Mouse (Mus musculus) monocyte, adult 5-6 weeks (primary cell): ENCODE results near the gene Adamts7. TPM values are rescaled to one million over a fixed set of nuclear protein-coding genes. Genes with fewer than 3 reads are reported as not detected.

ENCODE experiments used
- ATAC-seq: fragments of 153-309, 156-312 bp; replicated peaks from 2 replicates; pipeline ENCODE4 v1.8.0; 2017; ENCODE audit warnings: mild to moderate bottlenecking; ENCODE audit not compliant: low TSS enrichment, insufficient number of reproducible peaks, severe bottlenecking, poor library complexity, low FRiP score
- total RNA-seq: library from RNA; stranded (forward); fragments of 200-1000, 200-491, 200-594 nt; gene quantifications from 3 replicates; pipeline ENCODE4 v1.2.3, GENCODE M21; 2017

Adamts7 gene
- total RNA-seq, result not detected in 3 replicates

GRCm38 (mm10) chr9:90162926-90163748 is at the start of gene Adamts7:
Gene Adamts7, plus strand, starts transcription at chr9:90163069.
- ATAC-seq, result no peak; the same call in 1 of the 2 replicates

DNA sequence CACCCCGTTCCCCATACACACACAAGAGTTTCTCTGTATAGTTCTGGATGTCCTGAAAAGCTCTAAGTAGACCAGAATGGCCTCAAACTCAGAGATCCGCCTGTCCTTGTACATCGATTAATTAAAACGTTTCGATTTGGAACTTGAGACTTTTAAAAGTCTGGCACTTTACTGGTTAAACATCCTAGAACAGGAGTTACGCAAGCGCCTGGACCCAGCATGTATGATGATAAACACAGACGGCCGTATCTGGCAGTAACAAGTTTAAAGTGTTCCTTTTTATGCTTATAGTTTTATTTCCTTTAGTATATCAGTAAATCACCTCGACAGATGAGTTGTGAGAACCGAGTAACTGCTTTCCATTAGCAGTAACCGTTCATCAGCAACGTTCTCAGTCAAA is 49.7 kb upstream of the Adamts7 start:
- no peak for ATAC-seq

DNA sequence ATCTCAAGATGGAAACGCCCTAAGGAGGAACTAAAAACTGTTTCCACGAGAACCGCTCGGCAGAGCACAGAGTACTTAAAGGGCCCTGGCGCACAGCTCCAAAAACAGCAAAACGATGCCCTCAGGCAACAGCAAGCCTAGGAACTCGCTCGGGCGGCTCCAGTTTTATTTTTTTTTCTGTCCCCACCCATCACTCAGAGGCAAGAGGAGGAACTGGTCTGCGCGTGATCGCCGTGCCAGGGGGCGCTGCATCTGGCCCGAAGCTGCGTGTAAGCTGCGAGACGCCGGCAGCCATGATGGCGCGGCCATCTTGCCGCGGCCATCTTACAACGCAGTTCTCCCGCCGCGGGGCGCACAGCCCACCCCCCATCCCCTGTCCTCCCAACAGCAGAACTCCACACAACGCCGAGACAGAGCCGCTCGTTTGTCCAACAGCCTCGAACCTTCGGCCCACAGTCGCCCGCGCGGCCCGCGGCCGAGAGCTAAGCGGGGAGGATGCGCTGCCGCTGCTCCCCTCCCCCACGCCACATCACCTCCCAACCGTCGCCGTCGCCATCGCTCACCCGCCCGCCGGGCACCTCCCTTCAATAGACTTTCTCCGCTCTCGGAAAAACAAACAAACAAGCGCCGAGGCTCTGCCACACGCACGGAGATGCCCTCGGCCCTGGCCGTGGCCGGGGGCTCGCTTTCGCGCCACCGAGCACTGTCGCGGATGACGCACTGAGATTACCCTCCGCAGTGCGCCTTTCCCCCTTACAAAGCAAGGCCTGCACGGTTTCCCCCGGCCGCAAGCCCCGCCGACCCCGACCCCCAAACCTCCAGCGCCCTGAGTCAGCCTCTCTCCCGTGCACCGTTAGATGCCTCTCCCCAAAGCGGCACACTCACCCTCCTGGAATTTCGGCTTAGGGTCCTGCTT is 49.0 kb upstream of the Adamts7 start:
- ATAC-seq, result peak; percentile 72

- peak; percentile 89 for ATAC-seq
These were observed 48.1 kb upstream of the Adamts7 start, which contains the start of gene Morf4l1 for GRCm38 (mm10) chr9:90114567-90115307. Gene Morf4l1, minus strand, starts transcription at chr9:90114774.

DNA sequence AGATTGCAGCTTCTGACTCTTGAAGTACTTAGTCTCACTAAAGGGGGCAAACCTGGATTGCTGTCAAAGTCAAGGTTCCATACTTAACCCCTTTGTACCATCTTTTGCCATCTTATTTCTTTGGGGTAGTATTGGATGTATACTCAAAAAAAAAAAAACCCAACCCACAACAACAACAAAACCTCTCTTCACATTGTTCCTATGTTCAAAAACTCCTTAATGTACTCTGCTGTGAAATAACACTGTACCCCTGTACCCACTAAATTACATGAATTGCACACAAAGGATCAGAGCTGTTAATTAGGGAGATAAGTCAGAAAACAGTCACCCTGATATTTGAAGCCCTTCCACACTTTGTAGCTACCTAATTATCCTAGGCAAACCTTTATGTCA is 47.6 kb upstream of the Adamts7 start:
- ATAC-seq, result no peak

DNA sequence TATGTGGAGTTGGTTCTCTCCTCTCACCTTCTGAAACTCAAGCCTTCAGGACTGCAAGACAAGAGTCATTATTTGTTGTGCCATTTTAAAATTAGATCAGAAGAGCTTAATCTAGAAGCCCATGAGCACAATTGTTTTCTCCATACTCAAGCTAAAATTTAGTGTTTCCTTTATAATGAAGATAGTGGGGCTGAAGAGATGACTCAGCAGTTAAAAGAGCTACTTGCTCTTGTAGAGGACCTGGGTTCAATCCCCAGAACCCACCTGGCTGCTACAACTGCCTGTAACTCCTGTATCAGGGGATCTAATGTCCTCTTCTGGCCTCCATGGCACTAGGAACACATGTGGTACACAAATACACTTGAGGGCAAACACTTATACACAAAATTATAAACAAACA is 45.6 kb upstream of the Adamts7 start:
- no peak for ATAC-seq

- no peak for ATAC-seq
These were observed 40.6 kb upstream of the Adamts7 start for GRCm38 (mm10) chr9:90122246-90122740.

DNA sequence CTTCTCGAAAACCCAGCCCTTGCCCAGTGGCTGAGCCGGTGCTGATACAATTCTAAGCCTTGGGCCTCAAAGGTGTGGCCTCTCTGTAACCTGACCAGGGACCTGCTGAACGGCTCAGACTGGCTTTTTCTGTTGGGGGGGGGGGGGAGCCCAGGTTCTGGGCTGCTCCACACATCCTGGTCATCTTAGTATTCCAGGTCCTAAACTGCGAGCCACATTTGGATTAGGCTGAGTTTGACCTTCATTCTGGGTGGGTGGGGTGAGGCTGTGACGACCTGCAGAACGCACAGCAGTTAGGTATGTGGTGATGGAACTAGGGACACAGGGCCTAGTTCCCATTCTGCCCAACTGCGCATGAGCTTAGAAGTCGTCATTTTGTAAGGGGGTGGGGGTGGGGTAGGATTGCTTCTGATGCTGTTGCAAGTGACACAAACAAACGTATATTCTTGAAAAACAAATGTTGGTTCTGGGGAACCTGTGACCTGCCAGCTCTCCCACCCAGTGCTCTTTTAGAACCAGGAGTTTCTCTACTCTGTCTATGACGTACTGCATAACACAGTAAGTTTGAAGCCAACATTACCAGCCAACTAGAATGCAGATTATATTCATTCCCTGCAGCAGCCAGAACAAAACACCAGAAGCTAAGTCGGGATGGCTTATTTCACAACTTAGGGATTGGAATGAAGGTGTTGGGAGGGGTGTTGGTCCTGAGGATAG is 38.6 kb upstream of the Adamts7 start:
- no peak for ATAC-seq

- no peak for ATAC-seq
These were observed 38.0 kb upstream of the Adamts7 start for GRCm38 (mm10) chr9:90124873-90125245.

- ATAC-seq, result no peak
These were observed 37.3 kb upstream of the Adamts7 start for GRCm38 (mm10) chr9:90125416-90126099.

DNA sequence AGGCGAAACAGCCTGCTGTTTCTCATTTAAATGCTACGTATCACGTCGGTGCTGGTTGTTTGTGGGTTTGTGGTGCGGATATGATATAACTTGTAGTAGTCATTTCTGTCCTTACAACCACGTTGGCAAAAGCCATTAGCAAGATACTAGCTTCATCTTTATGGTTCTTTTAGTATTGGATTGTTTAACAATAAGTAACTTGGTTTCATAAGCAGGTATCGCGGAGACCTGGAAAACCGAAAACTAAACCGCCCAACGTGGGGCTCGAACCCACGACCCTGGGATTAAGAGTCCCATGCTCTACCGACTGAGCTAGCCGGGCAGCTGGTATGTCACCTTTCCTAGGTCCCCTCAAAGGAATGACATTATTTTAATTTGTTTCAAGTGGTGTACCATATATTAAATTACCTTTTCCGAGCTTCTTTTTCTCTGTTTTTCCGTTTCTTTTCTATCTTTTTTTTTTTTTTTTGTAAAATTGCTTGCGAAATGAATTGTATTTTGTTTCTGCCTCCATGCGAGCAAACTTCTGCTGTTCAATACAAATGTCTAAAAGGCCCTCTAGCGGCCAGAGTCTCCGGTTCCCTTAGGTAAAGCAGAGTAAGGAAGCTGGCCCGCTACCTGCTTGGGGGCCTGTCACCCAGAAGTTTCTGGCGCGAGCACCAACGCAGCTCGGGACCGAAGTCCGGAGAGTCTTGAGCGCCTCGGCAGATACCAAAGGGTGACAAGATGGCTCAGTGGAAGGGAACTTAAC is 36.4 kb upstream of the Adamts7 start:
- peak; percentile 64 for ATAC-seq

GRCm38 (mm10) chr9:90127146-90127545 is 35.7 kb upstream of the Adamts7 start:
- ATAC-seq, result no peak

GRCm38 (mm10) chr9:90128636-90129201 is 34.1 kb upstream of the Adamts7 start:
- no peak for ATAC-seq

DNA sequence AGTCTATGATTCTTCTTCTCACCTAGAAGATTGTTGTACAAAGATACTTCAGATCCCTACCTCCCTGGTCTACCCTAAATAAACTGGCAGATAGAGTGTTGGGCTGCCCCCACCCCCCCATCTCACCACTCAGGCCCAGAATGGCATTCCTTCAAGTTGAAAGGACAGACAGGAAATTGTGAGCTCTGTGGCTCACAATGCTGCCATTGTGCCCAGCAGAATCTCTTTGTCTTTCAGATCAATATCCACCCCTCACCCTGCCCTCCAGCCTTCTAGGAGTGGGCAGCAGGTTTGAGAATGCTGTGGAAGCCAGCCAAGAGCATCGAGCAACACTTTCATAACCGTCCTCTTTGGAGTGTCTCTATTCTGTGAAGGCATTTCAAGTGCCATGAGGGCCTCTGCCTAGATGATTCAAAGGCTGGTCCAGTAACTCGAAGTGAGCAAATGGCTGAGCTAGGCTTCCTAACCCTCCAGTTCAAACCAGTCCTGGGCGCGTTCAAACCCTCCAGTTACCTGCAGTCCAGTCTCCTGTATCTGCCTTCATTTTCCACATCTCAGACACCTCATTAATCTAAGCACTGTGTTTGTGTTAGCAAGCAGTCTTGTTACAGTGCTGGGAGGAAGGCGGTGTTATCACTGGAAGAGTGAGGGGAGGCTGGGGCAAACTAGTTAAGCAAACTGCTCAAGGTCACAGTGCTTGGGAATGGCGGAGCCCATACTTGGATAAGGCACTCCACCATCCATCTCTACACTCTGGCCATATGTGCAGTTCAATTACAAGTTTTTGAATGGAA is 29.1 kb upstream of the Adamts7 start:
- ATAC-seq, result no peak

DNA sequence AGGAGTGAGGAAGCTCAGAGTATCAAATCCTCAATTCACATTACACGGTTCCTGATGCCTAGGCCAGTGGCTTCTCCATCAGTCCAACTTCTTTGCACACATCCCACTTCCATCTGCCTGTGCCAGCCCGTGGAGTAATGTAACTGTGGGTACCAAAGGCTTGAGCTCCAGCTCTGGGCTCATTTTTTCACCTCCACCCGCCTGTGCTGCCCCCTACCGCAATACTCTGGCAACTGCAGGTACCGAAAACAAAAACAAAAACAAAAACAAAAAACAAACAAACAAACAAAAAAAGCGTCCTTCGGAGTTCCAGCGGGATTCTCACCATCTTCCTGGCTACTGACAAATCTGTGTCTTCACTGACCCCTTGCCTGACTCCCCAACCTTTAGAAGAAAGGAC is 27.4 kb upstream of the Adamts7 start:
- no peak for ATAC-seq
